Mouse (Mus musculus) kidney, embryonic 15.5 days (tissue): ENCODE data around the gene Cebpa. TPM values are rescaled to one million over a fixed set of nuclear protein-coding genes. Genes with fewer than 3 reads are reported as not detected.

Experiments used
- ATAC-seq: fragments of 200-750 bp; cut with Nextera tagmentation; replicated peaks from 2 replicates; pipeline ENCODE4 v1.8.0; 2017; ENCODE audit warnings: moderate TSS enrichment; ENCODE audit not compliant: low FRiP score
- H3K27ac ChIP-seq: fragments of 300-500 bp; sonication (generic); 2 replicates; pipeline ENCODE4 v1.5.1; 2015; ENCODE audit warnings: mild to moderate bottlenecking, inconsistent platforms
- H3K27me3 ChIP-seq: fragments of 300-500 bp; sonication (generic); 2 replicates; pipeline ENCODE4 v1.6.1; 2015; ENCODE audit warnings: inconsistent platforms
- H3K36me3 ChIP-seq: fragments of 300-500 bp; sonication (generic); 2 replicates; pipeline ENCODE4 v1.6.1; 2015; ENCODE audit warnings: inconsistent platforms
- H3K4me1 ChIP-seq: fragments of 300-500 bp; sonication (generic); 2 replicates; pipeline ENCODE4 v1.6.1; 2015; ENCODE audit warnings: inconsistent platforms
- H3K4me2 ChIP-seq: fragments of 300-500 bp; sonication (generic); 2 replicates; pipeline ENCODE4 v1.6.1; 2015; ENCODE audit warnings: moderate library complexity, mild to moderate bottlenecking, inconsistent platforms
- H3K4me3 ChIP-seq: fragments of 300-500 bp; sonication (generic); replicated peaks from 2 replicates; pipeline ENCODE4 v1.5.1; 2015; ENCODE audit warnings: mild to moderate bottlenecking, inconsistent platforms
- H3K9ac ChIP-seq: fragments of 300-500 bp; sonication (generic); 2 replicates; pipeline ENCODE4 v1.6.1; 2015; ENCODE audit warnings: mild to moderate bottlenecking, inconsistent platforms
- H3K9me3 ChIP-seq: fragments of 300-500 bp; sonication (generic); replicated peaks from 2 replicates; pipeline ENCODE4 v1.6.1; 2016; ENCODE audit warnings: inconsistent platforms
- WGBS: fragments of 180-500 bp; shearing (Covaris S2); methylation state at CpG from one replicate; pipeline ENCODE4 v1.1.7; 2015; ENCODE audit warnings: mixed read lengths; 5-methylcytosine and 5-hydroxymethylcytosine counted together
- microRNA-seq: library from miRNA; unstranded; fragments of <30 nt; microRNA quantifications from one replicate; pipeline ENCODE4, GENCODE M21; 2016
- polyA plus RNA-seq: library from polyadenylated mRNA; unstranded; fragments of >200 nt; fragmentation: Nextera tagmentation; extraction: Ambion mirVana; gene quantifications from 2 replicates; pipeline ENCODE4 v1.2.1, GENCODE M21; 2015

Cebpa gene
- polyA plus RNA-seq, 1 experiment from 2014 or later, result 1.3 TPM

- Histone ChIP-seq H3K9me3 (no peaks in the 10 kb centered on the region), H3K9ac (no peak overlapping the region), H3K27me3 (no peaks in the 10 kb centered on the region), H3K4me3 (no peak overlapping the region), H3K27ac (no peak overlapping the region), H3K4me1 (no peaks in the 10 kb centered on the region), H3K4me2 (no peak overlapping the region), H3K36me3 (no peaks in the 10 kb centered on the region)
- WGBS, result 70% methylated on average over 16 of the region's 16 CpGs
- ATAC-seq, result no peak
Observed at GRCm38 (mm10) chr7:35156561-35157477, 37.7 kb downstream of the Cebpa start.

- Histone ChIP-seq H3K9ac (no peak overlapping the region), H3K4me3 (no peak overlapping the region), H3K36me3 (no peaks in the 10 kb centered on the region), H3K27me3 (no peaks in the 10 kb centered on the region), H3K9me3 (no peaks in the 10 kb centered on the region), H3K4me1 (no peaks in the 10 kb centered on the region), H3K4me2 (no peak overlapping the region), H3K27ac (no peak overlapping the region)
- ATAC-seq, result no peak
- WGBS, result 69% methylated on average over 3 of the region's 3 CpGs
Observed at GRCm38 (mm10) chr7:35157512-35157911, 38.4 kb downstream of the Cebpa start.

- no peak overlapping the region for H3K4me2 ChIP-seq
- no peaks in the 10 kb centered on the region for H3K4me1 ChIP-seq
Observed at GRCm38 (mm10) chr7:35162443-35162842, 43.4 kb downstream of the Cebpa start.

GRCm38 (mm10) chr7:35163600-35163999 lies 44.5 kb downstream of the Cebpa start:
- no peak overlapping the region for H3K27ac ChIP-seq
- no peaks in the 10 kb centered on the region for H3K4me1 ChIP-seq
- no peak for ATAC-seq
- H3K36me3 ChIP-seq, result no peaks in the 10 kb centered on the region
- H3K9me3 ChIP-seq, result no peaks in the 10 kb centered on the region
- H3K4me2 ChIP-seq, result no peak overlapping the region
- no peak overlapping the region for H3K4me3 ChIP-seq
- 55% methylated on average over 7 of the region's 7 CpGs for WGBS
- no peak overlapping the region for H3K9ac ChIP-seq
- no peaks in the 10 kb centered on the region for H3K27me3 ChIP-seq

More at GRCm38 (mm10) chr7:35162443-35162842, 43.4 kb downstream of the Cebpa start:
- WGBS, result 79% methylated on average over 6 of the region's 6 CpGs
- Histone ChIP-seq H3K36me3 (no peaks in the 10 kb centered on the region), H3K9me3 (no peaks in the 10 kb centered on the region), H3K4me3 (no peak overlapping the region), H3K27me3 (no peaks in the 10 kb centered on the region), H3K27ac (no peak overlapping the region), H3K9ac (no peak overlapping the region)
- ATAC-seq, result no peak

- no peaks in the 10 kb centered on the region for H3K36me3 ChIP-seq
- H3K27me3 ChIP-seq, result no peaks in the 10 kb centered on the region
- 56% methylated on average over 6 of the region's 6 CpGs for WGBS
- H3K4me3 ChIP-seq, result no peak overlapping the region
- ATAC-seq, result no peak
- H3K9me3 ChIP-seq, result no peaks in the 10 kb centered on the region
- H3K9ac ChIP-seq, result no peak overlapping the region
- H3K27ac ChIP-seq, result no peak overlapping the region
- no peak overlapping the region for H3K4me2 ChIP-seq
- no peaks in the 10 kb centered on the region for H3K4me1 ChIP-seq
Observed at GRCm38 (mm10) chr7:35164131-35164530, 45.0 kb downstream of the Cebpa start.

- 79% methylated on average over 5 of the region's 5 CpGs for WGBS
- no peak overlapping the region for H3K27ac ChIP-seq
- no peak for ATAC-seq
Observed at GRCm38 (mm10) chr7:35166988-35167387, 47.9 kb downstream of the Cebpa start.

GRCm38 (mm10) chr7:35167925-35168324 lies 48.8 kb downstream of the Cebpa start:
- ATAC-seq, result no peak
- Histone ChIP-seq H3K4me2 (no peak overlapping the region), H3K9me3 (no peaks in the 10 kb centered on the region), H3K4me3 (no peak overlapping the region), H3K9ac (no peak overlapping the region), H3K4me1 (peaks cover 10% of the 10 kb centered on the region; the same call in 1 of the 2 replicates), H3K27ac (no peak overlapping the region), H3K27me3 (peaks cover 20% of the 10 kb centered on the region), H3K36me3 (no peaks in the 10 kb centered on the region)
- WGBS, result 56% methylated on average over 2 of the region's 2 CpGs

More at GRCm38 (mm10) chr7:35166988-35167387, 47.9 kb downstream of the Cebpa start:
- Histone ChIP-seq H3K9me3 (no peaks in the 10 kb centered on the region), H3K36me3 (no peaks in the 10 kb centered on the region), H3K9ac (no peak overlapping the region), H3K4me1 (peaks cover 6% of the 10 kb centered on the region; the same call in 1 of the 2 replicates), H3K4me2 (no peak overlapping the region), H3K27me3 (peaks cover 17% of the 10 kb centered on the region), H3K4me3 (no peak overlapping the region)

GRCm38 (mm10) chr7:35169341-35169740 lies 50.2 kb downstream of the Cebpa start:
- no peak overlapping the region for H3K27ac ChIP-seq
- peaks cover 27% of the 10 kb centered on the region for H3K27me3 ChIP-seq
- no peaks in the 10 kb centered on the region for H3K36me3 ChIP-seq
- ATAC-seq, result no peak
- no peak overlapping the region for H3K4me2 ChIP-seq
- no peak overlapping the region for H3K9ac ChIP-seq
- H3K4me1 ChIP-seq, result peaks cover 10% of the 10 kb centered on the region; the same call in 1 of the 2 replicates
- no peaks in the 10 kb centered on the region for H3K9me3 ChIP-seq
- 14% methylated on average over 6 of the region's 6 CpGs for WGBS
- no peak overlapping the region for H3K4me3 ChIP-seq

Small RNA genes lying within 50 kb of the gene (microRNA-seq; reads per million reads assigned to microRNA genes)
- gene Gm25033, result not detected

Other genes with a start within 250 kb of the Cebpa start
- gene Pepd, start 206.9 kb upstream of the Cebpa start, polyA plus RNA-seq, result 115 and 117 TPM in 2 replicates
- gene Cebpg, start 62.7 kb upstream of the Cebpa start, polyA plus RNA-seq, result 37.4 and 41.5 TPM in 2 replicates
- gene Slc7a10, start 67.1 kb downstream of the Cebpa start, polyA plus RNA-seq, result 1.1 and 2.4 TPM in 2 replicates
- gene Lrp3, start 96.2 kb downstream of the Cebpa start, polyA plus RNA-seq, result 5.2 and 6.3 TPM in 2 replicates
- 19.5 and 20.4 TPM in 2 replicates for gene Gpatch1, start 199.1 kb downstream of the Cebpa start, polyA plus RNA-seq
- 14.3 and 14.4 TPM in 2 replicates for gene Rhpn2, start 214.9 kb downstream of the Cebpa start, polyA plus RNA-seq